Mouse (Mus musculus) thymus, postnatal 4 days (tissue): ENCODE results near the gene 4833439L19Rik.

Source experiments
- DNase-seq: peaks from one replicate; pipeline ENCODE4 v3.0.0; 2021

4833439L19Rik gene

DNA sequence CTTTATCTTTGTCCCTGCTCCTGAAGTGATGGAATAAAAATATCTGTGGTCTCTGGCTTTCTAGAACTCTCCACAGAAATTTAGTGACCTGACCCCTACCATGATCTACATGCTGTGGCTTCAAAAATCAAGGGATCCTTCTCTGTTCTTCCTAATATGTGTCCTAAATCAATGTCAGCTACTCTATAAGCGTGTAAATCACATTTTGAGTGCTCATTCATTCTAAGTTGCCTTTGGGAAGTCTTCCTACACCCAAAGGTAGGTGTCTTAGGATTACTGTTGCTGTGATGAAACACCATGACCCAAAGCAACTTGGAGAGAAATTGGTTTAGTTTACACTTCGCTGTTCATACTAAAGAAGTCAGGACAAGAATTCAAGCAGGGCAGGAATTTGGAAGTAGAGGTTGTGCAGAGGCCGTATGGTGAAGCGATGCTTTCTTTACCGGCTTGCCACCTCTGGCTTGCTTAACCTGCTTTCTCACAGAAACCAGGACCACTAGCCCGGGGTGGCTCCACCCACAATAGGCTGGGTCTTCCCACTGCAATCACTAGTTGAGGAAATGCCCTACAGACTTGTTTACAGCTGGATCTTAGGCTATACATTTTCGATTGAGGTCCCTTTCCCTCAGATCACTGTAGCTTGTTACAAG is 60.5 kb downstream of the 4833439L19Rik start:
- peak; percentile 35 for DNase-seq

DNA sequence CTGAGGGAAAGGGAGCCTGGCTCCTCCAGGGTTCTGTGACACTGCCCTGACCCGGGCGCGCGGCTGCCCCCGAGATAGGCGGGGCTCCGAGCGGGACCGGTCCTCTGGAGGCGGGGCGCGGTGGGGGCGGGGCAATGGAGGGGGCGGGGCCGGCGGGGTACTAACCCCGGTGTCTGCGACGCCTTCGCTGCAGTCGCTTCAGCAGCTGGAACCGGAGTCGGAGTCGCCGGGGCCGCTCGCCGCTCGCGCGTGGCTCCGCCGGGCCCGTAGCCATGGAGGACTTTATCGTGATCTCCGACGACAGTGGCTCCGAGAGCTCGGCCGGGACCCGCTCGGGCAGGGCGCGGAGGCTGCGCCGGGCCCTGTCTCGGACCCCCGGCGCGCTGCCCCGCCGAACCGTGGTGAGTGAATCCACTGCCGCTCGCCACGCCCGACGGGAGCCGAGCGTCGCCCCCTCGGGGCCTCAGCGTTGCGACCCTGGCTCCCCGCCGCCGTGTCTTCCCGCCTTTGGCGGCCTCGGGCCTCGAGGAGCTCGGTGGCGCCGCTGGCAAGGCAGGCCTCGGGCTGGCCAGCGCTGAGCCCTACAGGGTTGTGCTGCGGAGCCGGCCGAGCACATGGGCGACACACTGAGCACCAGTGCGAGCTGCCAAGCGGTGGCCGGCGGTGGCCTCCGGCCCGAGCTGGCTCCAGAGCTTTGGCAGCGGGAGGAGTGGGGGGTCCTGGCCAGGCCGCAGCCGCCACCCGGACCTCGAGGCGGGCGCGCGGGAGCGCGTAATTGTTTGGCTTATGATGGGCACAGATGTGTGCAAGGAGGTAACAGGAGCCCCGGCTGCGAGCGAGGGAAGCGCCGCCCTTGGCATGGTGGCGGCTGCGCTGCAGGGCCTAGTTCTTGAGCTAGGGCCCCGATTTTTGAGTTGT is 61.4 kb downstream of the 4833439L19Rik start, which contains the start of gene Simc1:
Simc1 (plus strand) TSS at position 176 of the 918 bp plus-strand sequence.
- DNase-seq, result peak; percentile 88

DNA sequence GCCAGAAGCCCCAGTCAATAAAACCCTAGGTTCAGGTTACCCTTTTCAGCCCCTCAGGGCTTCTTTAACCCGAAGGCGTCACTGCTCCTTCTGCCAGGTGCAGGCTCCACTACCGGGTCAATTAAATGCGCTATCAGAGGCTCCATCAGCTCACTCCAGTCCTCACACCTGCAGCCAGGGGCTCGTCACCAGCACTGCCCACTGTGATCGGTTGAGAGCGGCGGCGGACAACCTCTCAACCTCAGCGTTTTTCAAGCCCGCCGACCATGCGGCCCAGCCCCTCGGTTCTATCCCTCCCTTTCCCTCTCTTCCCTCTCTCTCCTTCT is 62.0 kb downstream of the 4833439L19Rik start:
- no peak for DNase-seq

DNA sequence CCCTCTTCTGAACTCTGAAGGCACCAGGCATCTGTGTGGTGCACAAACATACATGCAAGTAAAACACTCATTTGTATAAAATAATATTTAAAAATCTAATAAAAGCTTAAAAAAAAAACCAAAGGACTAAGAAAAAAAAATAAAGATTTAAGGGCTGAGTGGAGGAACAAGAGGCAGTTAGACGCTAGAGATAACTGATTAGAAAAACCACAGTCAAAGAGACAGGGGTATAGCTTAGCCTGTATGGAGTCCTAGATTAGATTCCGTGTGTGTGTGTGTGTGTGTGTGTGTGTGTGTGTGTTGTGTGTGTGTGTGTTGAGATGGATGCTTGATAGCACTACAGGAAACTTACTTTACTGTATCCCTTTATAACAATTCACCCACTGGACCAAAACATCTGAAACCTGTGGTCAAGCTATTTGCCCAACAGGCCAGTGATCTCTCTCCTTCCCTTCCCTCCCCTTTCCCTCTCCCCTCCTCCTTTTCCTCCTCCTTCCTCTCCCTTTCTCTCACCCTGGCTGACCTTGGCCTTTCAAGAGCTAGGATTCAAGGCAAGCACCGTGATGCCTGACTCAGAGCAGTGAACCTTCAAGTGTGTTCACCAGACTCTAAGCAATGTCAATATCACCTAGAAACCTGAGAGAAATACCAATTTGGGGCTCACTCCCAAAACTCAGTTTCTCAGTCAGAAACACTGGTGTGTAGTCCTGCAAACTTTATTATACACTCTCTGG is 63.1 kb downstream of the 4833439L19Rik start:
- no peak for DNase-seq

DNA sequence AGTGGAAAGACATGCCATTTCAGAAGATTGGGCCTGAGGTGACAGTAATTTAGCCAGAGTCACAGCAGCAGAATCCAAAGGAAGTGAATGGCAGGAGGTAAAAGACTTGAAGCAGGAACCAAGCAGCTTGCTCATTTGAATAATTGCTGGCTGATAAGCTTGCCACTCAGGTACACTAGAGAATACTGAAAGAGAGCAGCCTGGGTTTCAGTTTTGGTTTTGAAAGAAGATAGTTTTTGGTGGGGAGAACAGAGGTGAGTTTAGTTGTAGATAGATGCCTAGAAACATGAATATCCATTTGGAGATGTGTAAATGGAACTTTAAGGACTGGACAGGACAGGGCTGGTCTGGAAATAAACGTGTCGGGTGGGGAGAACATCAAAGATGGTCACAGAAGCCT is 63.9 kb downstream of the 4833439L19Rik start:
- DNase-seq, result no peak
